Mouse (Mus musculus) right cerebral cortex, postnatal 14 days (tissue): ENCODE results near the gene Bcas3.

Experiments
- DNase-seq: peaks from one replicate; pipeline ENCODE4 v3.0.0; 2022

The Bcas3 gene

GRCm38 (mm10) chr11:85626846-85627245 is 273.9 kb downstream of the Bcas3 start:
- DNase-seq: no peak

- DNase-seq: no peak
Observed at GRCm38 (mm10) chr11:85627405-85627804, 274.4 kb downstream of the Bcas3 start.

- DNase-seq: no peak
Observed at GRCm38 (mm10) chr11:85628303-85629063, 275.5 kb downstream of the Bcas3 start.

GRCm38 (mm10) chr11:85632568-85632981 is 279.6 kb downstream of the Bcas3 start:
- no peak for DNase-seq

- DNase-seq: no peak
Observed at GRCm38 (mm10) chr11:85638696-85639495, 285.9 kb downstream of the Bcas3 start.

DNA sequence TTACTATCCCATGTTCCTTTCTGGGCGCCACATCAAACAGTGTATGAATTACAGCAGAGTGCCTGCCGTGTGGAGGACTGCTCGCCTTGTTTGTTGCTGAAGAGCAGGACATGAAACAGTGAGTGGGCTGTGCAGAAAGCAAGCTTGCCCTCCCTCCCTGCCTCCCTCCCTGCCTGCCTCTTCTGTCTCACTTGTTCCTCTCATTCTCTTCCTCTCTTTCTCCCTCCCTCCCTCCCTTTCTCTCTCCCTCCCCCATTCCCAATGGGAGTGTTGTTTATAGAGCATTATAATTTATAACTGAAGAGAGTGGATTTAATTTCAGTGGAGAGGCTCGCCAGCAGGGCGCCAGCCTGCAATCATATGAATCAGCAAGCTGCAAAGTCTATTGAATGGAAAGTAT is 287.7 kb downstream of the Bcas3 start:
- no peak for DNase-seq

DNA sequence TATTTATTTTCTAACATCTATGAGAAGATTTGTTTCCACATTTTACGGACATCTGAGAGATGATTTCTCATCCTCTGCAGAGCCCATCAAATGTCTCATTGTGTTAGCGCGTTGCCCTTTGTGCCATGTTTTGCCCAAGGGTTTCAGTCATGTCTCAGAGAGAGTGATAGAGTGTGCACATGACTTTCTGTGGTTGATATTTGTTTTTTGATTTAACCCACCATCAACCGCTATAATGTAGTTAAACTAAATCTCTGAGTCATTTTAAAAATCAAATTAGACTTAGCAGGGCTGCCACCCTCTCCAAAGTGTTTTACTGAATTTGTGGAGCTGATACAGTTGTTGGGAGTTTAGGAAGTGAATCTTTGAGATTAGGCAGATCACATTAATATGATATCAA is 288.5 kb downstream of the Bcas3 start:
- no peak for DNase-seq

DNA sequence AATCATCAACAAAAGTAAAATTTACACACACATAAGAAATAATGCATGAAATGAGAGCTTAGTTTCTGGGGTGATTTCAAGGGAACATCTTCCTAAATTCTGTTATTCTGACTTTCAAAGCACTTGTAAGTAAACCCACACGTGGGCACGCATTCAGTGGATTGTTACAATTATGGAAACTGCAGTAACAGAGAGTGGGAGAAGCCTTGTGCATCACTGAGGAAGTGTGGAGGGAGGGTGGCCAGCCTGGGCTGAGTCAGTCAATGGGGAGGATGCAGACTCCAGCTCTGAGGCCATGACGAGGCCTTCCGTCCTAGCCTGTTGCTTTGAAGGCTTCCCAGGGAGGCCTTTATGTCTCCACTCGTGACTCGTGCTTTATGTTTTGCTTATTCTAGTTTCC is 289.6 kb downstream of the Bcas3 start:
- peak; percentile 30 for DNase-seq

- no peak for DNase-seq
Observed at GRCm38 (mm10) chr11:85643025-85643424, 290.1 kb downstream of the Bcas3 start.

GRCm38 (mm10) chr11:85643479-85644000 is 290.6 kb downstream of the Bcas3 start:
- DNase-seq: no peak

GRCm38 (mm10) chr11:85644027-85644747 is 291.2 kb downstream of the Bcas3 start:
- DNase-seq: no peak

DNA sequence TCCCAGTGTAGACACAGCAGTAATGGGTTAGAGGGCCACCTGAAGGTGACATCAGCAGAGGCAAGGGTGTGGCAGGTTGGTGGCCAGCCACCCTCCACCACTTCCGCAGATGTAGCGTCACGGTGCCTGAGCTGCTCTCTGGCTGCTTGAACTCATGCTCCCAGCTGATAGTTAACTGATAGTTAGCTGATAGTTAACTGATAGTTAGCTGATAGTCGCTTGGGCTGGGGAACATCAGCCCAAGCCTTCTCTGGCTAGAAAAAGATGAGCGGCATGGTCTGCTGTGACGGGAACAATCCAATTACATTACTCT is 291.7 kb downstream of the Bcas3 start:
- DNase-seq: no peak

GRCm38 (mm10) chr11:85645152-85645835 is 292.3 kb downstream of the Bcas3 start:
- DNase-seq: no peak

GRCm38 (mm10) chr11:85648893-85649292 is 295.9 kb downstream of the Bcas3 start:
- no peak for DNase-seq

- DNase-seq: no peak
Observed at GRCm38 (mm10) chr11:85649373-85649772, 296.4 kb downstream of the Bcas3 start.

GRCm38 (mm10) chr11:85657471-85657870 is 304.5 kb downstream of the Bcas3 start:
- DNase-seq: no peak

DNA sequence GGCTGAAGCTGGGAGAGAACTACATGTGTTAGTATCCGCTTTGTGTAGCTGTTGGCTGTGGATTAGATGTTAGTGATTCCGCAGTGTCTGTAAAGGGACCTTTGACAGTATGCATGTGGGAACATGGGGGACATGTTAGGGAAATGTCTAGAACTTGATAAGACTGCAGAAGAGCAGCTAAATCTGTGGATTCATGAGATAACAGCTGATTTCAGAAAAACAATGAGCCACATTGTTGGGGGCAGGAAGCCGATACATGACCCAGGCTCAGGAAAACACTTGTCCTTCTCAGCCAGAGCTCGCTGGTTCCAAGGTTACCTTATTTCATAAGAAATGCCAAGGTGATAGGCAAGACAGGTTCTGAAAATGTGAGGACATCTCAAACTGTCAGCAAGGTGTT is 307.3 kb downstream of the Bcas3 start:
- no peak for DNase-seq

- DNase-seq: no peak
Observed at GRCm38 (mm10) chr11:85667176-85667575, 314.2 kb downstream of the Bcas3 start.

GRCm38 (mm10) chr11:85667741-85668140 is 314.8 kb downstream of the Bcas3 start:
- DNase-seq: no peak

GRCm38 (mm10) chr11:85672881-85673475 is 320.0 kb downstream of the Bcas3 start:
- no peak for DNase-seq

GRCm38 (mm10) chr11:85675244-85675643 is 322.3 kb downstream of the Bcas3 start:
- DNase-seq: no peak

DNA sequence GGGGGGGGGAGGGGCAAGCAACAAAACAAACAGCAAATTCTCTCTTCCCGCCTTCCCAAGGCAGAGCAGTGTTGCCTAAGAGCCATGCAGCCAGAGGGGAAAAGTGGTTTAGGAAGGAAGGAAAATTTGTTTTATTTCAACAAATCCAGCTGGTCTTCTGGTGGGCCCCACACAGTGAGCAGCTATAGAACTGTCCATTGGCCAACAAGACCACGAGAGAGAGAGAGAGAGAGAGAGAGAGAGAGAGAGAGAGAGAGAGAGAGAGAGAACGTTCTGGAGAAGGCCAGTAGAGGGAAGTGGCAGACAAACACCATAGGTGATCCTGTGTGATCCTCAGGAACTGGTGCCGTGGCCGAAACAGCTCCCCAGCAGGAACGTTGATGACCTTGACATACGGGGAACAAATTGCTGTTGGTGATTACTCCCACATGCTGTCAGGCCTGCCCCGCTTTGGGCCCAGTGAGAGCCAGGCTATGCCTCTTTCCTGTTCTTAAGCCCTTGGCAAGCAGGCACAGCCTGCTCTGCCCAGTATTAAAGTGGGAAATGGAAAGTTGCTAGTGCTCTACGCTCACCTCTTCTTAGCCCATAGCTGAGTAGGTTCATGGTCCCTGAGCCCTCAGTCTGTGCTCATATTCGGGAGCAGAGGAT is 323.5 kb downstream of the Bcas3 start:
- DNase-seq: no peak
